Mouse (Mus musculus) kidney, adult 18-20 months (tissue): ENCODE measurements at regions not wholly inside any gene's neighbourhood (a gene's known extent, or its start where the extent isn't known, plus 50 kb on each side); places are given as distances from the start of the nearest gene placed in this dataset.
"Not testable (repeated sequence)": the region's sequence is repeated elsewhere in the genome, so short reads cannot be mapped to it uniquely, and the experiment has no call there.

Experiments
- DNase-seq: peaks from one replicate; pipeline ENCODE4 v3.0.0; 2021

GRCm38 (mm10) chr14:18511094-18511493 lies 179.4 kb upstream of the Ube2e1 start:
- no peak for DNase-seq

- no peak for DNase-seq
These were observed 176.6 kb upstream of the Ube2e1 start for GRCm38 (mm10) chr14:18508359-18508647.

GRCm38 (mm10) chr14:18507582-18508358 lies 176.1 kb upstream of the Ube2e1 start:
- DNase-seq: no peak

GRCm38 (mm10) chr14:18506168-18506567 lies 174.5 kb upstream of the Ube2e1 start:
- DNase-seq: peak; percentile 22

- DNase-seq: no peak
These were observed 168.7 kb upstream of the Ube2e1 start for GRCm38 (mm10) chr14:18500249-18500832.

- no peak for DNase-seq
These were observed 162.4 kb upstream of the Ube2e1 start for GRCm38 (mm10) chr14:18494048-18494447.

GRCm38 (mm10) chr14:18486132-18486800 lies 154.6 kb upstream of the Ube2e1 start:
- DNase-seq: no peak

GRCm38 (mm10) chr14:18485526-18485925 lies 153.9 kb upstream of the Ube2e1 start:
- no peak for DNase-seq

- DNase-seq: no peak
These were observed 145.2 kb upstream of the Ube2e1 start for GRCm38 (mm10) chr14:18476795-18477320.

GRCm38 (mm10) chr14:18468611-18469010 lies 137.0 kb upstream of the Ube2e1 start:
- no peak for DNase-seq

- DNase-seq: not testable (repeated sequence)
These were observed 135.2 kb upstream of the Ube2e1 start for GRCm38 (mm10) chr14:18466864-18467263.

- DNase-seq: not testable (repeated sequence)
These were observed 132.5 kb upstream of the Ube2e1 start for GRCm38 (mm10) chr14:18464199-18464598.

GRCm38 (mm10) chr14:18463230-18463873 lies 131.7 kb upstream of the Ube2e1 start:
- DNase-seq: peak; percentile 4

GRCm38 (mm10) chr14:18462381-18462780 lies 130.7 kb upstream of the Ube2e1 start:
- no peak for DNase-seq

GRCm38 (mm10) chr14:18448666-18449065 lies 117.0 kb upstream of the Ube2e1 start:
- no peak for DNase-seq

GRCm38 (mm10) chr14:18444492-18444891 lies 112.8 kb upstream of the Ube2e1 start:
- DNase-seq: no peak

- not testable (repeated sequence) for DNase-seq
These were observed 97.3 kb upstream of the Ube2e1 start for GRCm38 (mm10) chr14:18428968-18429367.

GRCm38 (mm10) chr14:18425887-18426286 lies 94.2 kb upstream of the Ube2e1 start:
- no peak for DNase-seq

- DNase-seq: no peak
These were observed 85.2 kb upstream of the Ube2e1 start for GRCm38 (mm10) chr14:18416839-18417238.

- DNase-seq: no peak
These were observed 84.7 kb upstream of the Ube2e1 start for GRCm38 (mm10) chr14:18416319-18416718.

GRCm38 (mm10) chr14:18398953-18399352 lies 67.3 kb upstream of the Ube2e1 start:
- DNase-seq: no peak

GRCm38 (mm10) chr14:18396206-18396764 lies 64.6 kb upstream of the Ube2e1 start:
- DNase-seq: no peak
